Mouse (Mus musculus) embryonic facial prominence, embryonic 15.5 days (tissue): ENCODE measurements around the gene Cd79a. TPM values are rescaled to one million over a fixed set of nuclear protein-coding genes. Genes with fewer than 3 reads are reported as not detected.

ENCODE experiments used
- ATAC-seq: fragments of 200-750 bp; cut with Nextera tagmentation; 2 replicates; pipeline ENCODE4 v1.8.0; 2017; ENCODE audit warnings: low read depth, moderate TSS enrichment; ENCODE audit not compliant: insufficient number of reproducible peaks, low FRiP score, low TSS enrichment
- H3K27ac ChIP-seq: fragments of 300-500 bp; sonication (generic); replicated peaks from 2 replicates; pipeline ENCODE4 v1.5.1; 2015; ENCODE audit warnings: mild to moderate bottlenecking, inconsistent platforms
- H3K27me3 ChIP-seq: fragments of 300-500 bp; sonication (generic); 2 replicates; pipeline ENCODE4 v1.6.1; 2015; ENCODE audit warnings: inconsistent platforms
- H3K36me3 ChIP-seq: fragments of 300-500 bp; sonication (generic); 2 replicates; pipeline ENCODE4 v1.6.1; 2015; ENCODE audit warnings: mild to moderate bottlenecking, inconsistent platforms
- H3K4me1 ChIP-seq: fragments of 300-500 bp; sonication (generic); 2 replicates; pipeline ENCODE4 v1.6.1; 2015; ENCODE audit warnings: inconsistent platforms
- H3K4me2 ChIP-seq: fragments of 300-500 bp; sonication (generic); replicated peaks from 2 replicates; pipeline ENCODE4 v1.6.1; 2015; ENCODE audit warnings: mild to moderate bottlenecking, inconsistent platforms
- H3K4me3 ChIP-seq: fragments of 300-500 bp; sonication (generic); replicated peaks from 2 replicates; pipeline ENCODE4 v1.5.1; 2015; ENCODE audit warnings: mild to moderate bottlenecking, inconsistent platforms
- H3K9ac ChIP-seq: fragments of 300-500 bp; sonication (generic); 2 replicates; pipeline ENCODE4 v1.6.1; 2015; ENCODE audit warnings: inconsistent platforms
- H3K9me3 ChIP-seq: fragments of 300-500 bp; sonication (generic); replicated peaks from 2 replicates; pipeline ENCODE4 v1.6.1; 2016; ENCODE audit warnings: inconsistent platforms
- WGBS: fragments of 180-500 bp; shearing (Covaris S2); methylation state at CpG from one replicate; pipeline ENCODE4 v1.1.7; 2015; 5-methylcytosine and 5-hydroxymethylcytosine counted together
- polyA plus RNA-seq: library from polyadenylated mRNA; unstranded; fragments of >200 nt; fragmentation: Nextera tagmentation; extraction: Ambion mirVana; gene quantifications from 2 replicates; pipeline ENCODE4 v1.2.1, GENCODE M21; 2015

The Cd79a gene
- polyA plus RNA-seq, 1 experiment from 2014 or later: 0.69 TPM

DNA sequence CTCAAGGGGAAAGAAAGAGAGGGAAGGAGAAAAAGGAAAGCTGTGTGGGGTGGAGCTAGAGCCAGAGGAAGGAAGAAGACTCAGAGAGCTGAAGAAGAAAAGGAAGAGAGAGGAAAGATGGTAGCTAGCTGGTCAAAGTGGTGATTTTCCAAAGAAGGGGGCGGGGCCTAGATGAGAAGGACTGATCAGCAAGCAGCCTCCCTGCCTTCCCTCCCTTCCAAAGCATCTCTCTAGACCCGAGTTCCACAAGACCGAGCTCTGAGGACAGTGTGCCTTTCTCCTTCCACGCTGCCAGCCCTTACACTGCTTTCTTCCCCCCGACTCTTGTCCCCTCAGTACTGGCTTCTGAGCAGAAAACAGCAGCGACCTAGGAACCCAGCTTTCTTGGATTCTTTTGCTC, 33.0 kb upstream of the Cd79a start:
- Histone ChIP-seq H3K4me1 (no peaks in the 10 kb centered on the region), H3K9ac (no peak overlapping the region), H3K36me3 (no peaks in the 10 kb centered on the region), H3K27ac (no peak overlapping the region), H3K9me3 (no peaks in the 10 kb centered on the region), H3K4me2 (no peak overlapping the region), H3K4me3 (no peak overlapping the region), H3K27me3 (no peaks in the 10 kb centered on the region)
- WGBS: 28% methylated on average over 6 of the region's 6 CpGs
- no peak for ATAC-seq

DNA sequence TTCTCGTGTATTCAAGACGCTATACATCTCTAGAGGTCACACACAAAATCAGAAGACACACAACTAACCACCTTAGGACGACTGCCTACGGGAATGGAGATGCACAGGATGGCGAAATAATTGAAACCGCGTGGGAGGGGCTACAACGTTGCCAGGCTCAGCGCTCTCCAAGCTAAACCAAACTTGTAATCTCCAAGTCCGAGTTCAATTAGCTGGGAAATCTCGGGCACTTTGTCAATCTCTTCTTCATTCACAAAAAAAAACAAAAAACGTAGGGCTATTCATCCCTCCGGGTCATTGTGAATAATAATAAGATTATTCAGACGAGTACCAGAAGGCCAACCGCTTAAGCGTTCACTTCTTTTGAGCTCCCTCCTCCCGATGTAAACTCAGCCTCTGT, 28.1 kb upstream of the Cd79a start:
- H3K4me2 ChIP-seq: no peak overlapping the region
- H3K4me1 ChIP-seq: no peaks in the 10 kb centered on the region
- WGBS: 65% methylated on average over 17 of the region's 17 CpGs
- ATAC-seq: no peak
- H3K27ac ChIP-seq: no peak overlapping the region
- H3K9ac ChIP-seq: no peak overlapping the region
- H3K9me3 ChIP-seq: no peaks in the 10 kb centered on the region
- no peaks in the 10 kb centered on the region for H3K36me3 ChIP-seq
- no peaks in the 10 kb centered on the region for H3K27me3 ChIP-seq
- H3K4me3 ChIP-seq: no peak overlapping the region

DNA sequence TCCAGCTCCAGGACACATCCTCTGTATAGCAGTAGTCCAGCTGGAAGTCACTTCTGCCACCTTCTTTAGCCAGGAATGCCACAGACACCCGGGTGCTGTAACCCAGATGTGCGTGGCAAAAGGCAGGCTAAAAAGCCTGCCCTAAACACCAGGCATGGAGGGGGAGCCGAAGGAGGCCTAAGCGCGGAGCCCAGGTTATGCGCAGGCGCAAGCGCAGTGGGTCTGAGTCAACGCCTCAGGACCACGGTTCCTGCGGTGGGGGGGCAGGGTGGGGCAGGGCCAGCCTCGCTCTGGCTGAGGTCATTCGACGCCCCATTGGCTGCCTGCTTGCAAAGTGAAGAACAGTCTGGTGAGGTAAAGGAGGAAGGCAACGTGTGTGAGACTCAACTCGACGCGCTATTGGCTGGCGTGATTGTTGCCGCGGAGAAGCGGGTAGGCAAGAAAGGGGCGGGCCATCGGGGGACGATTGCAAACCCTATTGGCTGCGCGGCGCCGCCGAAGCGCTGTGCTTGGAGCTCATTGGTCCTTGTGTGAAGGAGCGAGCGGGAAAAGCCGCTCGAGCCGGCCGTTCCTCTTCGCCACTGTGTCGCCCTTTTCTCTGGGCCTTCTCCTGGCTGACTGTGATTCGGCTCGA, 27.5 kb upstream of the Cd79a start, which contains the start of the genes Lypd4 and Dmrtc2:
Gene Lypd4, minus strand, starts transcription at position 410 of the 634 bp plus-strand sequence.
Gene Dmrtc2, plus strand, starts transcription at position 526 of the 634 bp plus-strand sequence.
- Histone ChIP-seq H3K9me3 (no peaks in the 10 kb centered on the region), H3K4me3 (no peak within 1 kb of the TSS), H3K4me2 (0 out of 2 replicates have a peak within 1 kb of the TSS, but pooled peaks have one; percentile 10), H3K4me1 (no peaks in the 10 kb centered on the region), H3K36me3 (no peaks in the 10 kb centered on the region), H3K9ac (no peak within 1 kb of the TSS), H3K27ac (no peak within 1 kb of the TSS), H3K27me3 (no peaks in the 10 kb centered on the region)
- WGBS: 51% methylated on average over 41 of the region's 41 CpGs
- ATAC-seq: no peak

GRCm38 (mm10) chr7:24877588-24877987, 19.6 kb upstream of the Cd79a start:
- H3K27me3 ChIP-seq: no peaks in the 10 kb centered on the region
- H3K9me3 ChIP-seq: no peaks in the 10 kb centered on the region
- no peaks in the 10 kb centered on the region for H3K36me3 ChIP-seq
- peak overlapping the region; percentile 77; the same call in 1 of the 2 replicates for H3K27ac ChIP-seq
- H3K4me2 ChIP-seq: no peak overlapping the region
- no peak for ATAC-seq
- 28% methylated on average over 3 of the region's 3 CpGs for WGBS
- no peaks in the 10 kb centered on the region for H3K4me1 ChIP-seq
- H3K9ac ChIP-seq: no peak overlapping the region
- no peak overlapping the region for H3K4me3 ChIP-seq

- Histone ChIP-seq H3K4me1 (no peaks in the 10 kb centered on the region), H3K27ac (no peak overlapping the region), H3K9me3 (no peaks in the 10 kb centered on the region), H3K9ac (no peak overlapping the region), H3K4me2 (no peak overlapping the region), H3K36me3 (no peaks in the 10 kb centered on the region), H3K27me3 (no peaks in the 10 kb centered on the region), H3K4me3 (no peak overlapping the region)
- 37% methylated on average over 2 of the region's 2 CpGs for WGBS
- ATAC-seq: no peak
Observed at GRCm38 (mm10) chr7:24879620-24880019, 17.6 kb upstream of the Cd79a start.

- no peaks in the 10 kb centered on the region for H3K27me3 ChIP-seq
- H3K9ac ChIP-seq: no peak overlapping the region
- H3K9me3 ChIP-seq: no peaks in the 10 kb centered on the region
- WGBS: 88% methylated on average over 9 of the region's 9 CpGs
- H3K27ac ChIP-seq: no peak overlapping the region
- peaks cover 20% of the 10 kb centered on the region for H3K36me3 ChIP-seq
- no peak overlapping the region for H3K4me2 ChIP-seq
- H3K4me1 ChIP-seq: peaks cover 24% of the 10 kb centered on the region
- no peak overlapping the region for H3K4me3 ChIP-seq
- ATAC-seq: no peak
Observed at GRCm38 (mm10) chr7:24882416-24883199, 14.6 kb upstream of the Cd79a start.

GRCm38 (mm10) chr7:24883896-24884692, 13.1 kb upstream of the Cd79a start, which contains the start of gene Rps19:
Gene Rps19 (plus strand): TSS chr7:24884371.
- ATAC-seq: peak; percentile 95
- under 1% methylated on average over 57 of the region's 57 CpGs for WGBS
- peaks cover 28% of the 10 kb centered on the region for H3K4me1 ChIP-seq
- H3K9me3 ChIP-seq: no peaks in the 10 kb centered on the region
- peak within 1 kb of the TSS; percentile 100 for H3K9ac ChIP-seq
- peaks cover 35% of the 10 kb centered on the region for H3K36me3 ChIP-seq
- peak within 1 kb of the TSS; percentile 99 for H3K4me3 ChIP-seq
- peak within 1 kb of the TSS; percentile 79 for H3K4me2 ChIP-seq
- H3K27me3 ChIP-seq: no peaks in the 10 kb centered on the region
- H3K27ac ChIP-seq: peak within 1 kb of the TSS; percentile 94

GRCm38 (mm10) chr7:24884693-24885291, 12.4 kb upstream of the Cd79a start:
- peak overlapping the region; percentile 100 for H3K9ac ChIP-seq
- peaks cover 28% of the 10 kb centered on the region for H3K4me1 ChIP-seq
- ATAC-seq: no peak
- H3K27ac ChIP-seq: peak overlapping the region; percentile 94
- H3K4me3 ChIP-seq: peak overlapping the region; percentile 99
- H3K9me3 ChIP-seq: no peaks in the 10 kb centered on the region
- under 1% methylated on average over 47 of the region's 47 CpGs for WGBS
- peak overlapping the region; percentile 79 for H3K4me2 ChIP-seq
- no peaks in the 10 kb centered on the region for H3K27me3 ChIP-seq
- H3K36me3 ChIP-seq: peaks cover 42% of the 10 kb centered on the region

DNA sequence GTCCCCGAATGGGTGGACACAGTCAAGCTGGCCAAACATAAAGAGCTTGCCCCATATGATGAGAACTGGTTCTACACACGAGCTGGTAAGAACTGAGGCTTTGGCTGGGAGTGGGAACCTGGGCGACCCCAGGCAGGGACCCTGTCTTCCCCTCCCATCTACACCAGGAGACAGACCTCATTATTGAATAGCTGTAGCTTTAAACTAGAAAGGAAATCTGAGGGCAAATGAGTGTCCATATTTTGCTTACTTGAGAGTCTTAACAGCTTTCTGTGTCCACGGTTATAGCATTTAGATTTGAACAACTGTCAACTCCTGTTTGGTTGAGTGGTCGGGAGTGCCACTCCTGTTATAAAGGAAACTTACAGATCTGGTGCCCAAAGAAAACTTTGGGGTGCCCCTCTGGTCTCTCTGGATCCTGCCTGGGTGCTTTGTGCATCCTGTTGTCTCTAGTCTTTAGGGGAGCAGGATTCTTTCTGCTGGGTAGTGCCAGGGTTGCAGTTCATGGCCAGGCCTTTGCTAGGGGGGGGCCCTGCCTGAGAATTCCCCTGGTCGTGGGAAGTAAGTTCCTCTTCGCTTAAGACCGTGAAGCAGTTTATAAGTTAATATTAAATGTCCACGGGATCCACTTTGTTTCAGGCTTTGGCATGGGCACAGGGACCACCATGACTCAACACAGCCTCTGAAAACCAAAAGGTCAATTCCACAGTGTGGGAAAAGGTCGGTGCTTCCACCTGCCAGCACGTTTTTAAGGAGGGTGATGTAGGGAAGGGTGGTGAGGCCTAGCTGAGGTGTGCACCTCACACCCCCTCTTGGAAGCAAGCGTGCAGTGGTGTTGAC, 11.5 kb upstream of the Cd79a start:
- ATAC-seq: no peak
- Histone ChIP-seq H3K9ac (peak overlapping the region; percentile 100), H3K9me3 (no peaks in the 10 kb centered on the region), H3K4me2 (peak overlapping the region; percentile 79), H3K4me3 (peak overlapping the region; percentile 99), H3K36me3 (peaks cover 51% of the 10 kb centered on the region), H3K27me3 (no peaks in the 10 kb centered on the region), H3K4me1 (peaks cover 28% of the 10 kb centered on the region), H3K27ac (peak overlapping the region; percentile 58)
- 27% methylated on average over 12 of the region's 12 CpGs for WGBS

GRCm38 (mm10) chr7:24886308-24886633, 10.9 kb upstream of the Cd79a start:
- peaks cover 28% of the 10 kb centered on the region for H3K4me1 ChIP-seq
- peak overlapping the region; percentile 58 for H3K27ac ChIP-seq
- H3K4me2 ChIP-seq: peak overlapping the region; percentile 79

More at GRCm38 (mm10) chr7:24886308-24886633, 10.9 kb upstream of the Cd79a start:
- ATAC-seq: no peak
- peaks cover 57% of the 10 kb centered on the region for H3K36me3 ChIP-seq
- H3K9me3 ChIP-seq: no peaks in the 10 kb centered on the region
- no peaks in the 10 kb centered on the region for H3K27me3 ChIP-seq
- peak overlapping the region; percentile 99 for H3K4me3 ChIP-seq
- H3K9ac ChIP-seq: peak overlapping the region; percentile 100
- WGBS: 50% methylated on average over 4 of the region's 4 CpGs
